Mouse (Mus musculus) CD4-positive, CD25-positive, alpha-beta regulatory T cell, adult 2 months (primary cell): Measurements from ENCODE around the gene Mccc1.

Experiments used
- DNase-seq: peaks from one replicate; pipeline ENCODE4 v3.0.0-alpha.2; 2012; ENCODE audit warnings: low read depth, low spot score

Mccc1 gene

GRCm38 (mm10) chr3:35918229-35918628, 82.2 kb downstream of the Mccc1 start:
- DNase-seq = no peak
